Mouse (Mus musculus) hindbrain, embryonic 11.5 days (tissue): ENCODE results near the gene Nfam1. TPM values are rescaled to one million over a fixed set of nuclear protein-coding genes. Genes with fewer than 3 reads are reported as not detected.
A peak's percentile ranks its signal among the peaks of the same experiment; 100 is the strongest.

Source experiments
- ATAC-seq: fragments of 200-750 bp; cut with Nextera tagmentation; 2 replicates; pipeline ENCODE4 v1.8.0; 2017; ENCODE audit warnings: mild to moderate bottlenecking, moderate TSS enrichment, moderate library complexity; ENCODE audit not compliant: low FRiP score
- DNase-seq: peaks from one replicate; pipeline ENCODE4 v3.0.0-alpha.2; 2015; ENCODE audit warnings: low spot score
- H3K27ac ChIP-seq: fragments of 300-500 bp; sonication (generic); 2 replicates; pipeline ENCODE4 v1.5.1; 2014; ENCODE audit warnings: mild to moderate bottlenecking, low read depth, low read length
- H3K27me3 ChIP-seq: fragments of 300-500 bp; sonication (generic); 2 replicates; pipeline ENCODE4 v1.6.1; 2014; ENCODE audit warnings: mild to moderate bottlenecking, low read length, moderate library complexity, mixed read lengths; ENCODE audit not compliant: control insufficient read depth, insufficient read depth
- H3K36me3 ChIP-seq: fragments of 300-500 bp; sonication (generic); 2 replicates; pipeline ENCODE4 v1.6.1; 2014; ENCODE audit warnings: mild to moderate bottlenecking, low read length, moderate library complexity, mixed read lengths; ENCODE audit not compliant: control insufficient read depth, insufficient read depth
- H3K4me1 ChIP-seq: fragments of 300-500 bp; sonication (generic); replicated peaks from 2 replicates; pipeline ENCODE4 v1.6.1; 2014; ENCODE audit warnings: low read length, mixed read lengths; ENCODE audit not compliant: control insufficient read depth, insufficient read depth
- H3K4me2 ChIP-seq: fragments of 300-500 bp; sonication (generic); replicated peaks from 2 replicates; pipeline ENCODE4 v1.6.1; 2014; ENCODE audit warnings: mild to moderate bottlenecking, low read depth, low read length
- H3K4me3 ChIP-seq: fragments of 300-500 bp; sonication (generic); 2 replicates; pipeline ENCODE4 v1.5.1; 2014; ENCODE audit warnings: low read depth, low read length
- H3K9ac ChIP-seq: fragments of 300-500 bp; sonication (generic); 2 replicates; pipeline ENCODE4 v1.6.1; 2014; ENCODE audit warnings: low read depth, low read length
- H3K9me3 ChIP-seq: fragments of 300-500 bp; sonication (generic); 2 replicates; pipeline ENCODE4 v1.6.1; 2016; ENCODE audit warnings: low read length; ENCODE audit not compliant: control insufficient read depth
- WGBS: fragments of 180-500 bp; shearing (Covaris S2); extraction: QIAGEN DNeasy Blood & Tissue Kit; methylation state at CpG from one replicate; pipeline ENCODE4 v1.1.7; 2014; 5-methylcytosine and 5-hydroxymethylcytosine counted together
- polyA plus RNA-seq: library from polyadenylated mRNA; unstranded; fragments of >200 nt; fragmentation: Nextera tagmentation; extraction: Ambion mirVana; gene quantifications from 2 replicates; pipeline ENCODE4 v1.2.1, GENCODE M21; 2014

Nfam1 gene
- polyA plus RNA-seq, 1 experiment from 2014 or later = 2.3 TPM

DNA sequence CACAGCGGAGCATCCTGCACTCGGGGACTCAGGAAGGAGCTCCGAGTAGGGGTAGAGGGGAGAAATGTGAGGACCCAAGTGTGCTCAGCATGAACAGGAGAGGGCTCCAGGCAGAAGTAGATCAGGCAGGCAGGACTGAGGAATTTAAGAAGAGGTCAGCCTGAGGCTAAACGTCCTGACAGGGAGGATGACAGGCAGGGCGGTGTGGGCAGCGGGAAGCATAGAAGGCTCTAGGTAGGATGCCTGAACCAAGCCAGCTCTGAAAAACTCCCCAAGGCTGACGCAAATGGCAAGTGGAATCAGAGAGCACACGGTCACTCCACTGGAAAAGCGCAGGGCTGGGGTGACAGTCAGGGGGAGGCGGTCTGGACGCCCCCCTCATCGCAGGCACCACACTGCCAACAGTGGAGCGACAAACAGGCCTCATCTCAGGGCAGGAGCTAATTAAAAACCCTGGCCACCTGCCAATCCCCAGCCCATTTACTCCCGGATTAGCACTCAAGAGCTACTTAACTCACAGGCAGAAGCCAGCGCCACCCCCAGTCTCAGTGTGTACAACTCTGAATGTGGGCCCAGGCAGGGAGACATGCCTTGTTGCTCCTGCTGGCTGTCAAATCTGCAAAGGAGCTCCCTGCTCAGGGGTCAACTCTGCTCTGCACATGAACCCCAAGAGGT is 22.0 kb downstream of the Nfam1 start:
- WGBS = 14% methylated on average over 15 of the region's 15 CpGs
- no peak overlapping the region for H3K9ac ChIP-seq
- ATAC-seq = peak; percentile 39; the same call in 1 of the 2 replicates
- no peak overlapping the region for H3K4me3 ChIP-seq
- no peak overlapping the region for H3K27ac ChIP-seq
- no peak overlapping the region for H3K4me2 ChIP-seq
- no peaks in the 10 kb centered on the region for H3K9me3 ChIP-seq
- peak; percentile 50 for DNase-seq
- H3K36me3 ChIP-seq = no peaks in the 10 kb centered on the region
- peaks cover 13% of the 10 kb centered on the region for H3K4me1 ChIP-seq
- peaks cover 10% of the 10 kb centered on the region for H3K27me3 ChIP-seq

DNA sequence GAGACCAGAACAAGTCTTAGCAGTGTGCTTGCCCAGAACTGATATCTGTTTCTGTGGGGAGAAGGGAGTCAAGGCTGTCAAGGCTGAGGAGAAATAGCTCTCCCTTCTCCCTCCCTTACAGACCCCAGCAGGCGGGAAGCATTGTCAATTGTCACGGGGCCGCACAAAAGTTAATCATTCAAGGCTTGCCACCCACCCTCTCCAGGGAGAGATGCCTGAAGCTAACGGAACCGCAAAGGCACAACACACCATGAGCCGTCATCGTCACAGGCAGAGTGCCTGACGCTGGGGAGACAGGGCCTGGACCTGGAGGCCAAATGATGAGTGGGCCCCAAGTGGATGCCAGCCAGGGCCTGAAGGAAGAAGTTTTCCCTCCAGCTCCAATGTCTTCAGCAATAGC is 22.7 kb downstream of the Nfam1 start:
- H3K9me3 ChIP-seq = no peaks in the 10 kb centered on the region
- H3K27ac ChIP-seq = no peak overlapping the region
- DNase-seq = peak; percentile 44
- H3K36me3 ChIP-seq = no peaks in the 10 kb centered on the region
- WGBS = 10% methylated on average over 8 of the region's 8 CpGs
- no peak overlapping the region for H3K9ac ChIP-seq
- H3K27me3 ChIP-seq = peaks cover 10% of the 10 kb centered on the region
- ATAC-seq = 0 out of 2 replicates have a peak, but pooled peaks have one; percentile 40
- peaks cover 13% of the 10 kb centered on the region for H3K4me1 ChIP-seq
- H3K4me2 ChIP-seq = no peak overlapping the region
- H3K4me3 ChIP-seq = no peak overlapping the region

DNA sequence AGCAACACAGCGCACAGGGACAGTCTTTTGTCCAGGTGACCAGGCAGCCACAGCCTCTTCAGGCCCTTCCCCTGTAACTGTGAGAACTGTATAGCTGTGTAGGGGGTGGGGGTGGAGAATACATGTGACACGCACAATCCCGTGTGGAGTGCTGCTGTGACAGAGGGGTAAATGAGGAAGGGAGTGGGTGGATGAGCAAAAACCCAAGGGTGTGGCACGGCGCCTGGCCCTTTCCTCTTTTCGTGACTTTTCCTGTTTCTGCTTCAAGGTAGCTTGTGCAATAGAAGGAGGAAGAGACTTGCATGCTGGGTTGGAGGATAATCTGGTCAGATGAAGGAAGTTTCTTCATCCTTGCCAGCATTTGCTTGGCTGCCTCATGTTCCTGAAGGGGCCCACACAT is 23.6 kb downstream of the Nfam1 start:
- Histone ChIP-seq H3K9ac (no peak overlapping the region), H3K4me1 (peaks cover 13% of the 10 kb centered on the region), H3K4me3 (no peak overlapping the region), H3K4me2 (no peak overlapping the region), H3K9me3 (no peaks in the 10 kb centered on the region), H3K27me3 (peaks cover 10% of the 10 kb centered on the region), H3K36me3 (no peaks in the 10 kb centered on the region), H3K27ac (no peak overlapping the region)
- no peak for DNase-seq
- WGBS = 89% methylated on average over 6 of the region's 6 CpGs
- no peak for ATAC-seq

DNA sequence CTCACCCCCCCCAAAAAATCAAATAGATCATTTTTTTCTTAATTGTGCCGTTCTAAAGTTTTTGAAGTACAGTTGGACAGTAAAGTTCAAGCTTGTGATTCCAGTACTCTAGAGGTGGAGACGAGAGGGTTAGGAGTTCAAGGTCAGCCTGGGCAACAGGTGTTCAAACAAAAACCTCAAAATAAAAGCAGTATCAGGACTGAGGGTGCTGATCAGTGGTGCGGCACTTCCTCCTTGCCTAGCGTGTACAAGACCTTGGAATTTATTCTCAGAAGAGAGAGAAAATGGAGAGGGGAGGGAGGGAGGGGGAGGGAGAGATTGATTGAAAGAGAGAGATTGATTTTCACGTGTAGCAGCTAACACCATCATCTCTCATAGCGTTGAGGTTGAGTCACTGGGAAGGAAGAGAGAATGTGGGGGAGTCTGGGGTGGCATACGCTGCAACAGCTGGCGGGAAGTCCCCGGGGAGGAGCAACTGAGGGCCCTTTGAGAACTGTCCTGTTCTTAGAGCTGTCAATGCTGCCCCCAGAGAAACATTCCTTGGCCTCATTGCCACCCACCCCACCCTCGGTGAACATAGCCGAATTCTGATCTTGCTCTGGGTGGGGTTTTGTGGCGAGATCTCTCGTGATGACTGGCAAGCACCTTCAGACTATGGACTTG is 24.2 kb downstream of the Nfam1 start:
- peaks cover 13% of the 10 kb centered on the region for H3K4me1 ChIP-seq
- DNase-seq = no peak
- no peak overlapping the region for H3K4me3 ChIP-seq
- WGBS = 76% methylated on average over 13 of the region's 13 CpGs
- peaks cover 10% of the 10 kb centered on the region for H3K27me3 ChIP-seq
- no peak overlapping the region for H3K27ac ChIP-seq
- H3K4me2 ChIP-seq = no peak overlapping the region
- no peaks in the 10 kb centered on the region for H3K9me3 ChIP-seq
- no peaks in the 10 kb centered on the region for H3K36me3 ChIP-seq
- no peak overlapping the region for H3K9ac ChIP-seq
- ATAC-seq = no peak

DNA sequence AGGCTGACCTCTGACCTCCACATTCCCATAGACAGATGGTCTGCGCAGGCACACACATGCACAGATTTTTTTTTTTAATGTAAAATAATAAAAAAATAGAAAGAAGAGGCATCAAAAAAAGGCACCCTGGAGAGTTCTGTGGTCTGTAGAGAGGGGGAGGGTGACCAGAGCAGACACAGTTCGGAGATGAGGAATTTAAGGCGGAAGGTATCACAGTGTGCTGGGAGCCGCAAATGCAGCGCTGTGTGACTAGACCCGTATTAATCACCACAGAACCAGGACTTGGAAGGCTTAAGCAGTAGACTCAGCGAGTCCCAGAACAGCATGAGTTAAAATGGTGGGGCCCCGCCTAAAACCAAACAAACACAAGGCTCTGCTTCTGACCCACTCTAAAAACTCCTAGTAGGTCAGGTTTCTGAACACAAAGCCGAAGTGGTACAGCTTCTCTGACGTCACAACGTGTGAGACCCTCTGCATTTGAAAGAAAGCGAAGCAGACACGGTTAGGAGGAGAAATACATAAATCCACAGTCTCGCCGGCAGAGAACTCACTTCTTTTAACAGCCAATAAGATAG is 25.7 kb downstream of the Nfam1 start:
- Histone ChIP-seq H3K27me3 (peaks cover 9% of the 10 kb centered on the region), H3K36me3 (no peaks in the 10 kb centered on the region), H3K9me3 (no peaks in the 10 kb centered on the region), H3K9ac (no peak overlapping the region), H3K4me1 (peaks cover 19% of the 10 kb centered on the region), H3K4me2 (no peak overlapping the region), H3K4me3 (no peak overlapping the region), H3K27ac (no peak overlapping the region)
- DNase-seq (no peak), ATAC-seq (no peak)
- 51% methylated on average over 15 of the region's 15 CpGs for WGBS

DNA sequence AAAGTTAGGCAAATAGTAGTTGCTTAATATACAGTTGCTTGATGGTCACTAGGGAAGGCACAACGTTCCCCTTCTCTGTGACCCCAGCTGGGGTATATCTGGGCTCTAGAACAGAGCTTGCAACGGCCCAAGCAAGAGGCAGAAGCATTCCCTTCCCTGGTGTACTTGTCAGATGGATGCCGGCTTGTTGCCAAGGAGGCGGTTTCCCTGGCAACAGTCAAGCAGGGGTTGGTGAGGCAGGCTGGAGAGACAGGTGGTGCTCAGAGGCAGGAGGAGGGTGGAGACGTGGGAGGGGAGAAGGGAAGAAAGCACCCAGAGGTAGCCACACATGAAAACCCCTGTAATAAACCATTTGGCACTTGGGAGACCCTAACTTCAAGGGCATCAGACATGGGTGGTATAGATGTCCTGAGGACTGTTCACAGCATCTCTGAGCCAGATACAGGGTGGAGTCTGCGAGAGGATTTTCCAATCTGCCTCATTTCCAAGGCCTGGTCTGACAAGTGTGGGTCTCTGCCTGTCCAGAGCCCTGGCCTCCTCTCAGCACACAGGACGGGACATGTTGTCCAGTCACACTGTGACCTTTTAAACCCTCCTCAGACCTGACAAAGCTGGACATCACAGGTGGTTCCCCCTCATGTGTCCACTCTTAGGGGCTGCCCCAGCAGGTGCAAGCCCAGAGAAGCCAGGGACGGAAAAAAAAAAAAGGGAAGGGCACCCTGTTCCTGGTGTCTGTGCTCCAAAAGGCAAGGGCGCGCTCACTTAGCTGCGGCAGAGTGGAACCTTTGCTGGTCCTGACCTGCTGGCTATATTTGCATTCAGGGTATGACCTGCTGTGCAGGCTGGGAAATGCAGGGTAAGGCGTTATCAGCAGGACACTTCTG is 30.2 kb downstream of the Nfam1 start:
- Histone ChIP-seq H3K4me3 (no peak overlapping the region), H3K36me3 (no peaks in the 10 kb centered on the region), H3K9ac (no peak overlapping the region), H3K9me3 (no peaks in the 10 kb centered on the region), H3K4me1 (peaks cover 11% of the 10 kb centered on the region), H3K27ac (no peak overlapping the region), H3K4me2 (no peak overlapping the region), H3K27me3 (peaks cover 5% of the 10 kb centered on the region; the same call in 1 of the 2 replicates)
- ATAC-seq = peak; percentile 75
- DNase-seq = peak; percentile 79
- WGBS = 44% methylated on average over 12 of the region's 12 CpGs

DNA sequence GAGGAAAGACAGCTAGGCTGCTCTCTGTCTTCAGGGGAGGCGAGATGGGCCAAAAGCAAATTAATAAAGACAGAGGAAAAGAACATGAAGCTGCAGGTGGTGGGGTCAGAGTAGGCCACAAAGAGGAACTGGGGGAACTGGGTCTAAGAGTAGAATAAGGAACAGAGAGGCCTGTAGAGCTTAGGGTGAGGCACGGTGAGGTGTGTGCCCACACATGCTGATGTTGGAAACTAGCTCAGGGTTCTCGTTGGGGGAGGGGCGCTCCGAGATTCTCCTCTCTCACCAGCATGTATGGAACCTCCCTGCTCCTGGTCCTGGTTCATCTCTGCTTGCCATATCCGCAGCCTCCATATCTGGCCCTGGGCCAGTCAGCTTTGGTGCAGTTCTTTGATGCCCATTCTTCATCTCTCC is 34.3 kb downstream of the Nfam1 start:
- 93% methylated on average over 6 of the region's 6 CpGs for WGBS
- Histone ChIP-seq H3K4me1 (peaks cover 13% of the 10 kb centered on the region), H3K4me2 (no peak overlapping the region), H3K9ac (no peak overlapping the region), H3K27me3 (peaks cover 5% of the 10 kb centered on the region; the same call in 1 of the 2 replicates), H3K27ac (no peak overlapping the region), H3K9me3 (no peaks in the 10 kb centered on the region), H3K4me3 (no peak overlapping the region), H3K36me3 (no peaks in the 10 kb centered on the region)
- DNase-seq (no peak), ATAC-seq (no peak)

DNA sequence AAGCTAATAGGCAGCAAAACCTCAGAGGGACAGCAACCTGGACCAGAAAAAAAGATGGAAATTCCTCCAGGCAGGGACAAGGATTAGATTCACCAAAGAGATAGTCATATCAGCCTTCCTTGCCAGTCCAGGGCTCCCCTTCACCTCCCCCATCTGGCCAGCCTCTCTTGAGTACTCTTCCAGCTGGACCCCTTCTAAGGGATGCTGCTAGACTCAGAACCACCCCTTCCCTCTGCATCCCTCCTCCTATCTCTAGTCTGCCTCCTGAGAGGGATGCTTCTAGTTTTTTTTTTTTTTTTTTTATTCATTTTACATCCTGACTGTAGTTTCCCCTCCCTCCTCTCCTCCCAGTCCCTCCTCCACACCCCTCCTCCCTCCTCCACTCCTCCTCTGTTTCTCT is 36.7 kb downstream of the Nfam1 start:
- no peak overlapping the region for H3K27ac ChIP-seq
- H3K4me3 ChIP-seq = no peak overlapping the region
- 0 out of 2 replicates have a peak, but pooled peaks cover 2% of the 10 kb centered on the region for H3K4me1 ChIP-seq
- H3K4me2 ChIP-seq = no peak overlapping the region
- no peaks in the 10 kb centered on the region for H3K9me3 ChIP-seq
- no peaks in the 10 kb centered on the region for H3K36me3 ChIP-seq
- H3K27me3 ChIP-seq = peaks cover 5% of the 10 kb centered on the region; the same call in 1 of the 2 replicates
- H3K9ac ChIP-seq = no peak overlapping the region
- DNase-seq (no peak), ATAC-seq (no peak)
